Mouse (Mus musculus): ENCODE data around the gene Pum3. TPM values are rescaled to one million over a fixed set of nuclear protein-coding genes. Genes with fewer than 3 reads are reported as not detected.

The Pum3 gene
- polyA plus RNA-seq, 1 experiment, result 20.3 TPM

DNA sequence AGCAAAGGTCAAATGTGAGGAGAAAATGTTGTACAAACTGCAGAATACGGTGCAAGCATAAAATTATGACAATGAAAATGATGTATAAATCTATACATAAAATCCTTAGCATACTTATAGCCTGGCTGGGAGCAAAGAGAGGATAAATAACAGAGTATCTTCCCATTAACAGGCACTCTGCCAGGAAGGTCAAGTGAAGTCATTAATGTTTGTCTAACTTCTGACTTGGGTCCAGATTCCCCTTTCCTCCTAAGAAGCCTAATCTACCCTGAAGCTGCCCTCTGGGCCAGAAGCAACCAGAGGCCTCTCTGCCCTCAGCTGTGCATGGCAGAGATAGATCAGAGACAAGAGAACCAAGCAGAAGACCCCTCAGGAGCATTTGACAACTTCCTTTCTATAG lies 83.1 kb downstream of the Pum3 start:
- TF ChIP-seq CTCF (IDR thresholded peaks at IDR 0.05; ENCODE audit: borderline replicate concordance, control insufficient read depth, extremely low read depth, insufficient read depth, low read length, poor library complexity) (no peak), POLR2A (IDR thresholded peaks at IDR 0.05; ENCODE audit: control insufficient read depth, extremely low read depth, insufficient read depth, low read length, poor library complexity) (no peak)
- no peaks in the 10 kb centered on the region for H3K27me3 ChIP-seq (ENCODE audit: control insufficient read depth, insufficient read depth, low read length)
- no peak overlapping the region for H3K27ac ChIP-seq (ENCODE audit: control insufficient read depth, insufficient read depth, low read length)
- H3K36me3 ChIP-seq (ENCODE audit: control insufficient read depth, insufficient read depth, low read length), result no peaks in the 10 kb centered on the region
- DNase-seq, result no peak
- WGBS, result 89% methylated on average over 1 of the region's 1 CpGs
- H3K4me3 ChIP-seq (ENCODE audit: control insufficient read depth, insufficient read depth, low read length), result no peak overlapping the region
- no peaks in the 10 kb centered on the region for H3K4me1 ChIP-seq (replicated peaks; ENCODE audit: control insufficient read depth, insufficient read depth, low read length)

Other genes with a start within 250 kb of the Pum3 start
- gene Vldlr, start 213.3 kb downstream of the Pum3 start, polyA plus RNA-seq (2012; rRNA removed), result 8.0 and 8.6 TPM in 2 replicates
- 0.04 and 0.15 TPM in 2 replicates for gene Kcnv2, start 107.2 kb downstream of the Pum3 start, polyA plus RNA-seq (2012; rRNA removed)